Mouse (Mus musculus) T-helper 2 cell (primary cell): ENCODE results near the gene Ccdc89.

Source experiments
- in situ Hi-C: fragments of 300-600 bp; cut with MboI, MseI; formaldehyde crosslinking; loops from one replicate; pipeline ENCODE4 v1.15.1; 2025; ENCODE audit warnings: high pct_unique_total_duplicates

The Ccdc89 gene

GRCm38 (mm10) chr7:90461441-90461840 is 35.1 kb downstream of the Ccdc89 start:
- in situ Hi-C loops = loop anchor here (25.0 kb wide), 2 partner anchors 474 to 1124 kb away; partner anchors contain the start of gene Eed

- in situ Hi-C loops = loop anchor here (25.0 kb wide), 2 partner anchors 486 to 1136 kb away; partner anchors contain the start of gene Eed
These were observed 47.1 kb downstream of the Ccdc89 start for GRCm38 (mm10) chr7:90473511-90473910.

- in situ Hi-C loops = loop anchor here (5.0 kb wide), 1 partner anchor 39 kb away; no protein-coding TSS in a partner anchor
These were observed 49.5 kb downstream of the Ccdc89 start, which contains the start of gene Tmem126b for GRCm38 (mm10) chr7:90475793-90476312. TSS of gene Tmem126b (minus strand) at chr7:90476001.

- in situ Hi-C loops = loop anchor here (5.0 kb wide), 1 partner anchor 39 kb away; no protein-coding TSS in a partner anchor
These were observed 50.2 kb downstream of the Ccdc89 start, which contains the start of gene Dlg2 for GRCm38 (mm10) chr7:90476313-90477245. TSS of gene Dlg2 (plus strand) at chr7:90476672.
